Mouse (Mus musculus): ENCODE data around the gene Dnah9. TPM values are rescaled to one million over a fixed set of nuclear protein-coding genes. Genes with fewer than 3 reads are reported as not detected.

Dnah9 gene
- polyA plus RNA-seq (2012) = 0.01 TPM in 1 of 2 replicates, not detected in the other

DNA sequence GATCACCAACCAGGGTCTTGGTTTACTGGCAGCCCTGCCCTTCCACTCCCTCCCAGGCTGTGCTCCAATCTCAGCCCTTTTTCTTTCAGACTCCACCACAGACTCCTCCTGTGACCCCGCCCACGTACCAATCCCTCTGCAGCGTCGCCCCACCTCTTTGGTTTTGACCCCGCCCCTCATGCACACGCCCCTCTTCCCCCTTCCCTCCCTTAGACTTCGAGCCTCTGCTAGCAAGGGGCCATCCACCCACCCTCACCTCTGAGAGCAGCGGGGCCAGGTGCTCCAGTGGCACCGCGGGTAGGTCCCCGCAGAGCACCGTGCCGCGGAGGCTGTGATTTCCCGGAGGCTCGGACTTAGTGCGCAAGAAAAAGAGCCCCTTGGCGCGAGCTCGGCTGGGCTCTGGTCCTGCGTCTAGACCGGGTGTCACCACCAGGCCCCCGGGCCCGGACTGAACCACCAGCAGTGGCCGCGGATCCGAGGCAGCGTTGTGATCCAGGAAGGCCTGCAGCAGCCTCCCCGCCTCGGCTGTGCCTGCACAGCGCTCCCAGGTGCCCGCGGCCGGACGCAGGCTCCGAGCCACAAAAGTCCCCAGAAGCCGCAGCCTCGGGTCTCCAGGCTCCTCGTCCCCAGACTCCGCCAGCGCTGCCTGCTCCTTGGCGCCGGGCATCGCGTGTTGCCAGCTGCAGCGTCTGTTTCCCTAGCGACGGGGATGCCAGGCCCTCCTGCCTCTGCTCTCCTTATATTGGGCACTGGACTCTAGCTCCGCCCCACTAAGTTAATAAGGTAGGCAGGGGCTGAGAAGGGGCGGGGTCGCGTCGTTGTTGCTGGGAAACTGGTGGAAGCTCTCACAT is at the start of gene Dnah9:
Dnah9 (minus strand) TSS at position 751 of the 851 bp plus-strand sequence.

DNA sequence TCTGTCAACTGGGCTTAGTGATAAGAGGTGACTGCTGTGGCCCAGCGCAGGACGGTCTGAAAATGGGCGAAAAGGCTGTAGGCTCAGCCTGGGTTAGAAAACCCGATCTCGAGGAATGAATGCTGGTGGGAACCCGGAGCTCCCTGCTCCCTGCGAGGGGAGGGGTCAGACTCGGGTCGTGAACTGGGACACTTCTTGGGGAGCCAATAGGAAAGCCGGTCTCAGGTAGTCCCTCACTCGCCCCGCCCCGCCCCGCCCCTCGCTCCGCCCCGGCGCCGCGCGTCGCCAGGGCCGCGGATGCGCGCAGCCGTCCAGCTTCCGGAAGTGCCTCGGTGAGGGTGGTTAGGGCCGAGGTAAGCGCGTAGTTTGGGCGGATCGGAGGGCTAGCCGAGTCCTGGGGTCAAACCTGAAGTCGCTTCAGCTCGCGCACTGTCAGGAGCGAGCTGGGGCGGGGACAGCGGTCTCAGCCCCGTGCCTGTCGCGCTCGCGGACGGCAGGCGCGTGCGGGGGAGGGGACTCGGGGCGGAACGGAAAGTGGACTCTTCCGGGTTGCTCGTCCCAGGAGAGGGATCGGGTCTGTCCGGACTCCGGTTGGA is 361.3 kb downstream of the Dnah9 start, which contains the start of gene Zkscan6:
Zkscan6 (plus strand) TSS at position 267 of the 596 bp plus-strand sequence.

DNA sequence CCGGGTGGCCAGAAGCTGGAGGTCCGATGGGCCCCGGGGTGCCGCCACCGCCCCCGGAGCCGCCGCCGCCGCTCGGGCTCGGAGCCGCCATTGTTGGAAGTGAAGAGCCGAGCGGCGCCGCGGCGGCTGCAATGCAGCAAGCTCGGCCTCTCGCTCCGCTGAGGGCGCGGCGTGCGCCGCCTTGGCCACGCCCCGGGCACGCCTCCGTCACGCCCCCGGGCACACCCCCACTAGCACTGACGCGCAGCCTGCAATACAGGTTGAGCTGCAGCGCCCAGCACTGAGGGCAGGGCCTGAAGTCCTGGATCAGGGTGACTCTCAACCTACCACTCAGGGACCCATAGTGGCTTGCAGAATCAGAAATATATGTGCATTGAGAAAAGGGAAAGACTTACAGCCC is 380.2 kb downstream of the Dnah9 start, which contains the start of gene Map2k4:
Map2k4 (minus strand) TSS at position 144 of the 400 bp plus-strand sequence.

All from megakaryocyte-erythroid progenitor cell, adult 5 weeks (primary cell).